Mouse (Mus musculus): ENCODE results near the gene Cep112. TPM values are rescaled to one million over a fixed set of nuclear protein-coding genes. Genes with fewer than 3 reads are reported as not detected.

The Cep112 gene
- polyA plus RNA-seq, 1 experiment from 2014 or later, result 8.8 TPM

DNA sequence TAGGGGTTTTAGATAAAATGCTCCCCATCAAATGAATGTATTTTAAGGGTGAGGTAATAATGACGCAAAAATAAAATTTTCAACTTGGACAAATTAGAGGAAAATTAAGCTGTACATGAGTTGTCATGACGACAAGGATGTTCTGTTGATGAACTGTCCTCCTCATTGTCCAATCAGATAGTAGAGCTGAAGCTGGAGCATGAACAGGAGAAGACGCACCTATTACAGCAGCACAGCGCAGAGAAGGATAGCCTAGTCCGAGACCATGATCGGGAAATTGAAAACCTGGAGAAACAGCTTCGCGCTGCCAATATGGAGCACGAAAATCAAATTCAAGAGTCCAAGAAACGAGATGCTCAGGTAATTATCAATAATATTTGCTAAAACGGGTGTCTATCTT is 181.0 kb downstream of the Cep112 start:
- Histone ChIP-seq H3K27ac (no peak overlapping the region), H3K36me3 (ENCODE audit: insufficient read depth, low read length) (no peaks in the 10 kb centered on the region), H3K9me3 (replicated peaks; ENCODE audit: low read length) (no peaks in the 10 kb centered on the region), H3K4me3 (replicated peaks; ENCODE audit: low read depth, low read length) (no peak overlapping the region), H3K4me1 (replicated peaks; ENCODE audit: insufficient read depth, low read length) (no peaks in the 10 kb centered on the region), H3K9ac (ENCODE audit: low read depth, low read length) (no peak overlapping the region), H3K4me2 (ENCODE audit: low read length) (no peak overlapping the region), H3K27me3 (ENCODE audit: insufficient read depth, low read length) (no peaks in the 10 kb centered on the region)
- no peak for ATAC-seq (replicated peaks; ENCODE audit: low FRiP score, low read depth)
- no peak for DNase-seq (ENCODE audit: low spot score)
- TF ChIP-seq CTCF (IDR thresholded peaks at IDR 0.05; ENCODE audit: low read depth), result no peak
- 94% methylated on average over 11 of the region's 11 CpGs for WGBS

- Histone ChIP-seq H3K4me3 (replicated peaks; ENCODE audit: low read depth, low read length) (no peak overlapping the region), H3K27ac (no peak overlapping the region), H3K9me3 (replicated peaks; ENCODE audit: low read length) (no peaks in the 10 kb centered on the region), H3K27me3 (ENCODE audit: insufficient read depth, low read length) (no peaks in the 10 kb centered on the region), H3K4me2 (ENCODE audit: low read length) (no peak overlapping the region), H3K36me3 (ENCODE audit: insufficient read depth, low read length) (no peaks in the 10 kb centered on the region), H3K9ac (ENCODE audit: low read depth, low read length) (no peak overlapping the region), H3K4me1 (replicated peaks; ENCODE audit: insufficient read depth, low read length) (no peaks in the 10 kb centered on the region)
- no peak for TF ChIP-seq CTCF (IDR thresholded peaks at IDR 0.05; ENCODE audit: low read depth)
- ATAC-seq (replicated peaks; ENCODE audit: low FRiP score, low read depth) (no peak), DNase-seq (ENCODE audit: low spot score) (no peak)
Measured at GRCm38 (mm10) chr11:108606836-108607235, 181.8 kb downstream of the Cep112 start.

- no peaks in the 10 kb centered on the region for H3K36me3 ChIP-seq (ENCODE audit: insufficient read depth, low read length)
- peak; percentile 50 for DNase-seq (ENCODE audit: low spot score)
- 66% methylated on average over 7 of the region's 7 CpGs for WGBS
- no peak overlapping the region for H3K4me3 ChIP-seq (replicated peaks; ENCODE audit: low read depth, low read length)
- no peaks in the 10 kb centered on the region for H3K4me1 ChIP-seq (replicated peaks; ENCODE audit: insufficient read depth, low read length)
- no peaks in the 10 kb centered on the region for H3K9me3 ChIP-seq (replicated peaks; ENCODE audit: low read length)
- no peak overlapping the region for H3K9ac ChIP-seq (ENCODE audit: low read depth, low read length)
- no peak for ATAC-seq (replicated peaks; ENCODE audit: low FRiP score, low read depth)
- TF ChIP-seq CTCF (IDR thresholded peaks at IDR 0.05; ENCODE audit: low read depth), result no peak
- no peak overlapping the region for H3K4me2 ChIP-seq (ENCODE audit: low read length)
- H3K27ac ChIP-seq, result no peak overlapping the region
- H3K27me3 ChIP-seq (ENCODE audit: insufficient read depth, low read length), result no peaks in the 10 kb centered on the region
Measured at GRCm38 (mm10) chr11:108620628-108621433, 195.8 kb downstream of the Cep112 start.

DNA sequence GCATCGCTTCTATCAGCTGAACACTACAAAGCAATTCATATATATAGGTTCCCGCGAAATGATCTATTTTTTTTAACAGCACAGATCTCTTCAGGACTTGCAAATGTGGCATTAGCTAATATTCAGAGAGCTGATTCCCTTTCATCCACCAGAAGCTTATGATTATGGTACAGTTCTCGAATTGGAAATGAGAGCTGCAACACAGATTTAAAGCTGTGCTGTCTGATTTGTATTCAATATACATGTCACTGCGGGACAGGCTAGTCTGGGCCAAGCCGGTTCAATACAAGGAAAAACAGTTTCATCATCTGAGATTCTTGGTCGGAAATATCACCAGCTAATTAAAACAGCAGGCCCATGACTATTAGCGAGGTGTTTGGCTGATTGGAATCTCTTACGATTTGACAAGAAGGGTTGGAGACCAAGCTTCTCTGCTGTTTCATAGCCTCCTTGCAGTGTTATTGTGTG is 196.5 kb downstream of the Cep112 start:
- no peaks in the 10 kb centered on the region for H3K27me3 ChIP-seq (ENCODE audit: insufficient read depth, low read length)
- no peak overlapping the region for H3K9ac ChIP-seq (ENCODE audit: low read depth, low read length)
- H3K27ac ChIP-seq, result no peak overlapping the region
- no peaks in the 10 kb centered on the region for H3K36me3 ChIP-seq (ENCODE audit: insufficient read depth, low read length)
- ATAC-seq (replicated peaks; ENCODE audit: low FRiP score, low read depth), result no peak
- no peak for DNase-seq (ENCODE audit: low spot score)
- H3K9me3 ChIP-seq (replicated peaks; ENCODE audit: low read length), result no peaks in the 10 kb centered on the region
- no peaks in the 10 kb centered on the region for H3K4me1 ChIP-seq (replicated peaks; ENCODE audit: insufficient read depth, low read length)
- 82% methylated on average over 9 of the region's 9 CpGs for WGBS
- H3K4me2 ChIP-seq (ENCODE audit: low read length), result no peak overlapping the region
- TF ChIP-seq CTCF (IDR thresholded peaks at IDR 0.05; ENCODE audit: low read depth), result no peak
- no peak overlapping the region for H3K4me3 ChIP-seq (replicated peaks; ENCODE audit: low read depth, low read length)

- Histone ChIP-seq H3K4me2 (ENCODE audit: low read length) (no peak overlapping the region), H3K9ac (ENCODE audit: low read depth, low read length) (no peak overlapping the region), H3K27me3 (ENCODE audit: insufficient read depth, low read length) (no peaks in the 10 kb centered on the region), H3K27ac (no peak overlapping the region), H3K9me3 (replicated peaks; ENCODE audit: low read length) (no peaks in the 10 kb centered on the region), H3K4me1 (replicated peaks; ENCODE audit: insufficient read depth, low read length) (no peaks in the 10 kb centered on the region), H3K36me3 (ENCODE audit: insufficient read depth, low read length) (no peaks in the 10 kb centered on the region), H3K4me3 (replicated peaks; ENCODE audit: low read depth, low read length) (no peak overlapping the region)
- 89% methylated on average over 5 of the region's 5 CpGs for WGBS
- DNase-seq (ENCODE audit: low spot score), result no peak
- no peak for ATAC-seq (replicated peaks; ENCODE audit: low FRiP score, low read depth)
- 0 out of 2 replicates have a peak, but pooled peaks have one; percentile 10 for TF ChIP-seq CTCF (IDR thresholded peaks at IDR 0.05; ENCODE audit: low read depth)
Measured at GRCm38 (mm10) chr11:108625546-108626232, 200.7 kb downstream of the Cep112 start.

GRCm38 (mm10) chr11:108637780-108638179 is 212.8 kb downstream of the Cep112 start:
- H3K4me1 ChIP-seq (replicated peaks; ENCODE audit: insufficient read depth, low read length), result no peaks in the 10 kb centered on the region
- DNase-seq (ENCODE audit: low spot score) (no peak), ATAC-seq (replicated peaks; ENCODE audit: low FRiP score, low read depth) (no peak)
- no peaks in the 10 kb centered on the region for H3K36me3 ChIP-seq (ENCODE audit: insufficient read depth, low read length)
- no peak overlapping the region for H3K27ac ChIP-seq
- H3K4me2 ChIP-seq (ENCODE audit: low read length), result no peak overlapping the region
- no peaks in the 10 kb centered on the region for H3K27me3 ChIP-seq (ENCODE audit: insufficient read depth, low read length)
- no peak overlapping the region for H3K9ac ChIP-seq (ENCODE audit: low read depth, low read length)
- TF ChIP-seq CTCF (IDR thresholded peaks at IDR 0.05; ENCODE audit: low read depth), result no peak
- H3K4me3 ChIP-seq (replicated peaks; ENCODE audit: low read depth, low read length), result no peak overlapping the region
- WGBS, result 78% methylated on average over 2 of the region's 2 CpGs
- H3K9me3 ChIP-seq (replicated peaks; ENCODE audit: low read length), result no peaks in the 10 kb centered on the region
